Mouse (Mus musculus): ENCODE data around the gene Cd79b. TPM values are rescaled to one million over a fixed set of nuclear protein-coding genes. Genes with fewer than 3 reads are reported as not detected.

Cd79b gene
- polyA plus RNA-seq, 1 experiment from 2014 or later = 0.74 TPM

GRCm38 (mm10) chr11:106338029-106338428, 23.5 kb upstream of the Cd79b start:
- Histone ChIP-seq H3K27me3 (no peaks in the 10 kb centered on the region), H3K4me1 (peaks cover 7% of the 10 kb centered on the region), H3K4me2 (no peak overlapping the region), H3K36me3 (replicated peaks) (no peaks in the 10 kb centered on the region), H3K9ac (no peak overlapping the region), H3K27ac (no peak overlapping the region), H3K9me3 (no peaks in the 10 kb centered on the region), H3K4me3 (replicated peaks) (no peak overlapping the region)
- ATAC-seq (ENCODE audit: low FRiP score) = no peak
- WGBS = 74% methylated on average over 5 of the region's 5 CpGs

- H3K4me1 ChIP-seq = peaks cover 7% of the 10 kb centered on the region
- 18% methylated on average over 2 of the region's 2 CpGs for WGBS
- H3K36me3 ChIP-seq (replicated peaks) = no peaks in the 10 kb centered on the region
- no peak overlapping the region for H3K9ac ChIP-seq
- no peak overlapping the region for H3K4me3 ChIP-seq (replicated peaks)
- H3K27me3 ChIP-seq = no peaks in the 10 kb centered on the region; the same call in 1 of the 2 replicates
- ATAC-seq (ENCODE audit: low FRiP score) = no peak
- no peak overlapping the region for H3K4me2 ChIP-seq
- H3K9me3 ChIP-seq = no peaks in the 10 kb centered on the region
- no peak overlapping the region for H3K27ac ChIP-seq
Measured at GRCm38 (mm10) chr11:106334066-106334465, 19.5 kb upstream of the Cd79b start.

GRCm38 (mm10) chr11:106332458-106332857, 17.9 kb upstream of the Cd79b start:
- Histone ChIP-seq H3K4me3 (replicated peaks) (no peak overlapping the region), H3K27me3 (peaks cover 3% of the 10 kb centered on the region; the same call in 1 of the 2 replicates), H3K4me2 (no peak overlapping the region), H3K4me1 (no peaks in the 10 kb centered on the region), H3K9ac (no peak overlapping the region), H3K9me3 (no peaks in the 10 kb centered on the region), H3K27ac (no peak overlapping the region), H3K36me3 (replicated peaks) (no peaks in the 10 kb centered on the region)
- ATAC-seq (ENCODE audit: low FRiP score) = no peak
- 59% methylated on average over 4 of the region's 4 CpGs for WGBS

DNA sequence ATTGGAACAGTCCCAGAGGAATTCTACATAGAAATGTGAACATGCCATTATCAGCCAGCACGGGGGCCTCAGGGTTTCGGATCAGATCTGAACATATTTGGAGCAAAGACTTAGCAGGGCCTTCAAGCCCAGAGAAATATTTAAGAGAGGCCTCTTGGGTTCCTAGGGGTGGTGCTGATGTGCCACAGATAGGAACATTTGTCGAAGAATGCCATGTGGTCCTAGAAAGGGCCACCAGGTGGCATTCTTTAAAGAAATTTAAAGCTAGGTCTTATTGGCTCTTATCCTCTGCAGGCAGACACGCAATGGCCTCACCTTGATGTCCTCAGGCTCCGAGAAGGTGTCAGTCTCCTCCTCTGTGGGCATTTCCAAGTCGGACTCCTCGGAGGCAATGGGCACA, 15.1 kb upstream of the Cd79b start:
- Histone ChIP-seq H3K27ac (no peak overlapping the region), H3K4me2 (no peak overlapping the region), H3K4me1 (no peaks in the 10 kb centered on the region), H3K36me3 (replicated peaks) (no peaks in the 10 kb centered on the region), H3K9me3 (no peaks in the 10 kb centered on the region), H3K27me3 (peaks cover 6% of the 10 kb centered on the region; the same call in 1 of the 2 replicates), H3K4me3 (replicated peaks) (no peak overlapping the region), H3K9ac (no peak overlapping the region)
- WGBS = 78% methylated on average over 7 of the region's 7 CpGs
- no peak for ATAC-seq (ENCODE audit: low FRiP score)

DNA sequence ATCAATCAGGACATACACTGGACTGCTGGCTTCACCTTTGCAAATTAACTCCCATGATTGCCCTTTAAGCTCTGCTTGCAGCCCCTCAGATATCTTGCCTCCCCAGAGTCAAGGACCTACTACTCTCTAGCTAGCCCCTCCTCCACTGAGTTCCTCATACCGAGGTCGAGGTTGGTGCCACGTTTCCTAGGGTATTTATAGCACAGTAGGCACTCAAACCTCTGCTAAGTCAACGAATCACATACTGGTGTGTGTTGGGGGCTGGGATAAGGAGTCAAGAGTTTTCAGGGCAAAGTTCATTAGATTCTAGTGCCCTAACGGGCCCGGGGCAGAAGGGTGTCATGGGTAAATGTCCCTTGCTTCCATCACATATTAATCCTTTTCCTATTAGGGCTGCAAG, 14.6 kb upstream of the Cd79b start:
- Histone ChIP-seq H3K4me1 (no peaks in the 10 kb centered on the region), H3K9me3 (no peaks in the 10 kb centered on the region), H3K36me3 (replicated peaks) (no peaks in the 10 kb centered on the region), H3K27me3 (peaks cover 6% of the 10 kb centered on the region; the same call in 1 of the 2 replicates), H3K27ac (no peak overlapping the region), H3K9ac (no peak overlapping the region), H3K4me3 (replicated peaks) (no peak overlapping the region), H3K4me2 (no peak overlapping the region)
- ATAC-seq (ENCODE audit: low FRiP score) = no peak
- WGBS = 82% methylated on average over 6 of the region's 6 CpGs

DNA sequence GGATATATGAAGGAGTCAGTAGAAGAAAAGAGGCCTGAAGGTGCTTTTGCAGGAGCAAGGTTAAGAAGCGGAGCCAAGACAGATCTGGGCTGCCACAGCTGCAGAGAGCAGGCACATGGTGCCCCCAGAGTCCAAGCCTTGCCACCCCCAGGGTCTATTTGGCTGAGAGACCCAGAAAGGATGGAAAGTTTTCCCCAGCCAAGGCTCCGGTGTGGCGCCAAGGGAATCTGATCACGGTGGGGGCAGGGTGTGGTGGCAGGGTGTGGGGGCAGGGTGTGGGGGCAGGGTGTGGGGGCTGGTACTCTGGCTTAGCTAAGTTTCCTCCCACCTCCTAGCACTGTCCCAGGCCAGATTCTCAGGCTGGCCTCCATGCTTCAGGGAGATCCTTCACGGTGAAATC, 14.0 kb upstream of the Cd79b start:
- Histone ChIP-seq H3K36me3 (replicated peaks) (no peaks in the 10 kb centered on the region), H3K9ac (no peak overlapping the region), H3K27ac (no peak overlapping the region), H3K4me2 (no peak overlapping the region), H3K4me3 (replicated peaks) (no peak overlapping the region), H3K4me1 (no peaks in the 10 kb centered on the region), H3K9me3 (no peaks in the 10 kb centered on the region), H3K27me3 (peaks cover 6% of the 10 kb centered on the region; the same call in 1 of the 2 replicates)
- 74% methylated on average over 5 of the region's 5 CpGs for WGBS
- no peak for ATAC-seq (ENCODE audit: low FRiP score)

- Histone ChIP-seq H3K9ac (no peak overlapping the region), H3K36me3 (replicated peaks) (no peaks in the 10 kb centered on the region), H3K4me2 (no peak overlapping the region), H3K9me3 (no peaks in the 10 kb centered on the region), H3K4me1 (no peaks in the 10 kb centered on the region), H3K27me3 (peaks cover 6% of the 10 kb centered on the region; the same call in 1 of the 2 replicates), H3K4me3 (replicated peaks) (no peak overlapping the region), H3K27ac (no peak overlapping the region)
- ATAC-seq (ENCODE audit: low FRiP score) = no peak
- WGBS = 89% methylated on average over 8 of the region's 8 CpGs
Measured at GRCm38 (mm10) chr11:106326475-106326874, 11.9 kb upstream of the Cd79b start.

DNA sequence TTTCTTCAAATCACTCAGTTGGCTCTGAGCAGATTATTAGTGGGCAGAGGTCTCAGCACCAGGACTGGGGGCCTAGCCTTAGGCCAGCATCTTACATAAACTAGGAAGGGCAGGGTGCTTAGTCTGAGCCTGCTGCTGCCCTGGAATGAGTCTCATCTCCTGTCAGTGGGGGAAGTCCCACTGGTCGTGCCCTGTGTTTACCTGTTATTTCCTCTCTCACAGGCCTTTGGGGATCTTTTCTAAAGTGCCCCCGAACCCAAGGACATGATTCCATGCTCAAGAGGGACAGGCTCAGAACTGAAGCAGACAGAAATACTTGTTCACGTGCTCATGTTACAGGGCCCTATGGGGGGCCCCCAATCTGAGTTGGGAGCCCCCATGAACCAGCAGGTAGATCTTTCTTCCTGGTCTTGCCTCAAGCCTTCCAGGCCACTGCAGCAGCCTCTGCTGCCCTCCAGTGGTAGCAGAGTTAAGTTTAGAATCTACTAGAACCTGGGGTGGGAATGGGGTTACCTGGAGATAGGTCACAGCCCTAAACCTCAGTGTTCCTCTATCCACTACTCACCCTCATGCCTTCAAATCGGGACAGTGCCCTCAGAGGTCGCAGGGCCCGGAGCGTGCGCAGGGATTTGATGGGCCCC, 11.1 kb upstream of the Cd79b start:
- H3K4me1 ChIP-seq = no peaks in the 10 kb centered on the region
- no peak overlapping the region for H3K4me2 ChIP-seq
- H3K9ac ChIP-seq = no peak overlapping the region
- no peaks in the 10 kb centered on the region for H3K9me3 ChIP-seq
- H3K4me3 ChIP-seq (replicated peaks) = no peak overlapping the region
- no peak overlapping the region for H3K27ac ChIP-seq
- no peak for ATAC-seq (ENCODE audit: low FRiP score)
- peaks cover 6% of the 10 kb centered on the region; the same call in 1 of the 2 replicates for H3K27me3 ChIP-seq
- 70% methylated on average over 8 of the region's 8 CpGs for WGBS
- no peaks in the 10 kb centered on the region for H3K36me3 ChIP-seq (replicated peaks)

DNA sequence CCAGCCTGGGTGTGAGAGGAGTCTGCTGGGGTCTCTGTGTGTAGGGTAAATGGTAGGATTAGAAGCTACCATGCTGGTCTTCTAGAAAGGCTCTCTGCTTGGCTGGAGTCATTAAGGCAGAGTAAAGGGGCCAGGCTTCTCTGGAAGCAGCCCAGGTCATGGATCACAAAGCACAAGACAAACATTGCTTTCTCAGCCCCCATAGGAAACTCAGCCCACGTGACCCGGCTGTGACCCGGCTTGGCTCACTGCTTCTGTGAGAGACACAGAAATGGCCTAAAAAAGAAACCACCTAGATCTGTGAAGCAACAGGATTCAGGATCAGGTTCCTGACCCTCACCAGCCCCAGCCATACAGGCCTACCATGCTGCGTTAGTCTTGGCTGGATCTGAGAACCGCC, 10.3 kb upstream of the Cd79b start:
- no peak for ATAC-seq (ENCODE audit: low FRiP score)
- no peaks in the 10 kb centered on the region for H3K4me1 ChIP-seq
- no peak overlapping the region for H3K9ac ChIP-seq
- 71% methylated on average over 5 of the region's 5 CpGs for WGBS
- no peak overlapping the region for H3K27ac ChIP-seq
- no peaks in the 10 kb centered on the region for H3K36me3 ChIP-seq (replicated peaks)
- no peak overlapping the region for H3K4me3 ChIP-seq (replicated peaks)
- no peak overlapping the region for H3K4me2 ChIP-seq
- H3K27me3 ChIP-seq = peaks cover 6% of the 10 kb centered on the region; the same call in 1 of the 2 replicates
- H3K9me3 ChIP-seq = no peaks in the 10 kb centered on the region

- Histone ChIP-seq H3K36me3 (replicated peaks) (no peaks in the 10 kb centered on the region), H3K4me1 (no peaks in the 10 kb centered on the region), H3K4me2 (no peak overlapping the region), H3K4me3 (replicated peaks) (no peak overlapping the region), H3K9me3 (no peaks in the 10 kb centered on the region), H3K27ac (no peak overlapping the region), H3K9ac (no peak overlapping the region), H3K27me3 (no peaks in the 10 kb centered on the region)
- ATAC-seq (ENCODE audit: low FRiP score) = no peak
- 80% methylated on average over 21 of the region's 21 CpGs for WGBS
Measured at GRCm38 (mm10) chr11:106318406-106319366, 4.1 kb upstream of the Cd79b start.

- H3K9ac ChIP-seq = no peak overlapping the region
- no peaks in the 10 kb centered on the region for H3K36me3 ChIP-seq (replicated peaks)
- H3K4me3 ChIP-seq (replicated peaks) = no peak overlapping the region
- H3K4me2 ChIP-seq = no peak overlapping the region
- WGBS = 81% methylated on average over 7 of the region's 7 CpGs
- no peaks in the 10 kb centered on the region for H3K9me3 ChIP-seq
- H3K4me1 ChIP-seq = no peaks in the 10 kb centered on the region
- no peak overlapping the region for H3K27ac ChIP-seq
- no peaks in the 10 kb centered on the region for H3K27me3 ChIP-seq
- ATAC-seq (ENCODE audit: low FRiP score) = no peak
Measured at GRCm38 (mm10) chr11:106317801-106318200, 3.2 kb upstream of the Cd79b start.

DNA sequence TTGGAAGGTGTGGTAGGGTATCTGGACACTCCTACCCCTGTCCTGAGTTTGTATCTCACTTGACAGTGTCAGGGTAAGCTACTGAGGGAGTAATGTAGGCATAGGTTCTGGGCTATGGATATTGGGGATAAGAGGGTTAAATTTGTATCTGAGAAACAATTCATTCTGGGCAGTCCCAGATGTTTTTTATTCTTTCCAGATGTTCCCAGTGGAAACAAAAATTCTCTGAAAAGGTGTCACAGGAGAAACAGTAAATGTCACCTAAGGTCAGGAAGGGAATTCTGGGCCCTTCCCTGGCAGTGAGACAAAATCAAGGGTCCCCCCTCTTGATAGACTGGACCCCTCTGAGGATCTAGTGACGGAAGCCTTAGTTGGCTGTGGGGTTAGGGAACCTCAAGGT, 1.9 kb upstream of the Cd79b start:
- Histone ChIP-seq H3K9ac (no peak overlapping the region), H3K4me2 (no peak overlapping the region), H3K4me3 (replicated peaks) (no peak overlapping the region), H3K36me3 (replicated peaks) (no peaks in the 10 kb centered on the region), H3K4me1 (no peaks in the 10 kb centered on the region), H3K27me3 (no peaks in the 10 kb centered on the region), H3K27ac (no peak overlapping the region), H3K9me3 (no peaks in the 10 kb centered on the region)
- WGBS = 86% methylated on average over 1 of the region's 1 CpGs
- ATAC-seq (ENCODE audit: low FRiP score) = no peak
